Mouse (Mus musculus): ENCODE measurements around the gene Grhpr.

GRCm38 (mm10) chr4:44965175-44965574 lies 16.0 kb upstream of the Grhpr start:
- no peak for TF ChIP-seq GATA1 (IDR thresholded peaks at IDR 0.05; ENCODE audit: borderline replicate concordance, low read length)
- no peak for TF ChIP-seq FLI1 (IDR thresholded peaks at IDR 0.05; ENCODE audit: low read length)

Data from megakaryocyte, embryonic 14.5 days (primary cell).